Mouse (Mus musculus): Measurements from ENCODE around the gene Gnb2. TPM values are rescaled to one million over a fixed set of nuclear protein-coding genes. Genes with fewer than 3 reads are reported as not detected.

Gnb2 gene
- total and polyA plus RNA-seq, 3 experiments: 255 to 571 (median 302) TPM

DNA sequence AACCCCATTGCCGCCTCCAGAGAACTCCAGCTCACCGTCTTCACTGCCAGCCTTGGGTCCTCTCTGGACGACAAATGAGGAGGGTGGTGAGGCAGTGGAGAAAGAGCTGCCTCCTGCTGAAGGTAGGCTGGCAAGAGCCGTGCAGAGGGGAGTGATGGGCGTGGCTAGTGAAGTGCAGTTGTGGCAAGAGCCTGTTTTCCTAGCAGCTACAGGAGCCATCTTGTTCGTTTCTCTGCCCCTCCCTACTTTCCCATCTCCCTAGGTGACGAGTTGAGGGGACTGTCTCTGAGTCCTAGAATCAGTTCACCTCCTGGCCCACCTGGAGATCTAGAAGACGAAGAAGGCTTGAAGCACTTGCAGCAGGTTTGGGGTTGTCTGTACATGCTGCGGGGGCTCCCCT lies 11.4 kb downstream of the Gnb2 start:
- no peak overlapping the region for H3K4me3 ChIP-seq (ENCODE audit: low read depth, low read length)
- TF ChIP-seq POLR2AphosphoS5 (IDR thresholded peaks at IDR 0.05; ENCODE audit: insufficient replicate concordance, low read depth, low read length) (no peak), CTCF (IDR thresholded peaks at IDR 0.05; ENCODE audit: low read depth, low read length) (no peak), TAL1 (conservative IDR thresholded peaks at IDR 0.05; ENCODE audit: low read depth, low read length) (no peak), GATA1 (IDR thresholded peaks at IDR 0.05; ENCODE audit: borderline replicate concordance, low read length) (no peak), GATA2 (IDR thresholded peaks at IDR 0.05; ENCODE audit: borderline replicate concordance, low read depth, low read length) (no peak)
- peaks cover 99% of the 10 kb centered on the region for H3K36me3 ChIP-seq (replicated peaks)
- no peaks in the 10 kb centered on the region for H3K27me3 ChIP-seq (ENCODE audit: insufficient read depth, low read length)
- no peaks in the 10 kb centered on the region for H3K9me3 ChIP-seq (replicated peaks)
- ATAC-seq (ENCODE audit: extremely low read depth, insufficient number of reproducible peaks, low FRiP score, poor library complexity, severe bottlenecking) (no peak), DNase-seq (ENCODE audit: low spot score) (no peak)
- peaks cover 91% of the 10 kb centered on the region for H3K4me1 ChIP-seq (ENCODE audit: insufficient read depth, low read depth, low read length)

DNA sequence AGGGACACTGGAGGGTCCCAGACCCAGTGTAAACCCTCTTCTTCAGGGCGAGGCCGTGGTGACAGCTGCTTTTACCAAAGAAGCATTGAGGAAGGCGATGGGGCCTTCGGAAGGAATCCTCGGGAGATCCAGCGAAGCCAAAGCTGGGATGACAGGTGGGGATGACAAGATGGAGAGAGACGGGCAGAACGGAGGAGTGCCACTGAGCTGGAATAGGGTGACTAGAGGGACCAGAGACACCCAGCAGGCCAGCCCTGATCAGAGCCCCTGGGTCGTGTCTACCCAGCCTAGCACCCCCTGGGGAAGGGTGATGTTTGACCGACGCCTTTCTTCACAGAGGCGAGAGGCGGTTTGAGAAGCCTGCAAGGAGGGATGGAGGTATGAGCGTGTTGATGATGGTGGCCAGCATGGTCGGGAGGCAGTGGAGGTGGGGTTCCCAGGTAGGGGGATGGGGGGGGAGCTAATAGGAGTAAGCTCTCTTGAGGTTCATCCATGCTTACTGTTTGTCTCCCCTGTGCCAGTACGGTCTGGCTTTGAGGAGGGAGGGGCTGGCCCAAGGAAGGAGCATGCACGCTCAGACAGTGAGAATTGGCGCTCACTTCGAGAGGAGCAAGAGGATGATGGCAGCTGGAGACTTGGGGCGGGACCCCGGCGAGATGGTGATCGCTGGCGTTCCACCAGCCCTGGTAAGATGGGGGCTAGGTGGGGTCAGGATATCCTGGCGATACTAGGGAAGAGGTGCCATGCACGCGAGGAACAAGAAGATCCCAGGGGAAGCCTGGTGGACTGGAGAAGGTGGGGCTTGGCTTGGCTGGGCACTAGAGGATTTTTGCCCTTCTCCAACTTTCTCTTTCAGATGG lies 13.4 kb downstream of the Gnb2 start:
- ATAC-seq (ENCODE audit: extremely low read depth, insufficient number of reproducible peaks, low FRiP score, poor library complexity, severe bottlenecking) (no peak), DNase-seq (ENCODE audit: low spot score) (no peak)
- TF ChIP-seq TAL1 (conservative IDR thresholded peaks at IDR 0.05; ENCODE audit: low read depth, low read length) (no peak), GATA1 (IDR thresholded peaks at IDR 0.05; ENCODE audit: borderline replicate concordance, low read length) (no peak), POLR2AphosphoS5 (IDR thresholded peaks at IDR 0.05; ENCODE audit: insufficient replicate concordance, low read depth, low read length) (no peak), CTCF (IDR thresholded peaks at IDR 0.05; ENCODE audit: low read depth, low read length) (no peak), GATA2 (IDR thresholded peaks at IDR 0.05; ENCODE audit: borderline replicate concordance, low read depth, low read length) (no peak)
- Histone ChIP-seq H3K9me3 (replicated peaks) (no peaks in the 10 kb centered on the region), H3K36me3 (replicated peaks) (peaks cover 100% of the 10 kb centered on the region), H3K4me1 (ENCODE audit: insufficient read depth, low read depth, low read length) (peaks cover 88% of the 10 kb centered on the region), H3K4me3 (ENCODE audit: low read depth, low read length) (no peak overlapping the region), H3K27me3 (ENCODE audit: insufficient read depth, low read length) (no peaks in the 10 kb centered on the region)

DNA sequence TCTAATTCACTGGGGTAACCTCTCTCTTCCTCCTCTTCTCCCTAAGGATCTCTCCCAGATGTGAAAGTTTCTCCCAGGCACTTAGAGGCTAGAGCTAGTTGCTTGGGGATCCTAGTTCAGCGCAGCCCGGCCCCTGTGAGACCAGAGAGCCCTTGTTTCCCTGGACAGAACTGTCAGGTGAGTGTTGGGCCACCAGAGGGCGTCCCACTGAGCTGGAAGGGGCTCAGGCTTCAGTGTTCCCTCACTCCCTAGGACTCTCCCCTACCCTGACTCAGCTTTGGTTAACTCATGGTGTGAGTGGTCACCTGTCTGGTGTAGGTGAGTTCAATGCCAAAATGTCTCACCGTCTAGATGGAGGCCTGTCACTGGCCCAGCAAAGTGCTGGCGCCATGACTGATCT lies 14.9 kb downstream of the Gnb2 start, which contains the start of gene Gigyf1:
Gene Gigyf1, plus strand, starts transcription at position 113 of the 400 bp plus-strand sequence.
- ATAC-seq (ENCODE audit: extremely low read depth, insufficient number of reproducible peaks, low FRiP score, poor library complexity, severe bottlenecking): no peak
- Histone ChIP-seq H3K4me1 (ENCODE audit: insufficient read depth, low read depth, low read length) (peaks cover 88% of the 10 kb centered on the region), H3K4me3 (ENCODE audit: low read depth, low read length) (no peak within 1 kb of the TSS), H3K36me3 (replicated peaks) (peaks cover 100% of the 10 kb centered on the region), H3K27me3 (ENCODE audit: insufficient read depth, low read length) (no peaks in the 10 kb centered on the region), H3K9me3 (replicated peaks) (no peaks in the 10 kb centered on the region)
- no peak for TF ChIP-seq GATA1 (IDR thresholded peaks at IDR 0.05; ENCODE audit: borderline replicate concordance, low read length)
- TF ChIP-seq CTCF (IDR thresholded peaks at IDR 0.05; ENCODE audit: low read depth, low read length): peak; percentile 46; the same call in 1 of the 2 replicates
- no peak for DNase-seq (ENCODE audit: low spot score)

DNA sequence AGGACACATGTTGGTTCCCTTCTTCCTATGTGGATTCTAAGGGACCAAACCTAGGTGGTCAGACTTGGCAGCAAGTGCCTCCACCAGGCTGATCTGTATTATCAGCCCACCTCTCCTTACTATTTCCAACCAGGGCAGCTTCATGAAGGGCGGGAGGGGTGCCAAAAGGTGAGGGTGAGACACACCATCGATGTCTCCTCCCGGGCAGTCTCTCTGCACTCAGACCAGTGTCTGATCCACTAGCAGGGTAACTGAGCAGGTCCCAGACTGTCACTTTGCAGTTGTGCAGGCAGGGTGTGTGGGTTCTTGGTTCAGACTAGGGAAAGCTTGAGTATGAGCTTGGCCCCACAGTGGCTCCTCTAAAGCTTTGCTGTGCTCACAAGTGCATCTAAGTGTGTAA lies 18.5 kb downstream of the Gnb2 start:
- ATAC-seq (ENCODE audit: extremely low read depth, insufficient number of reproducible peaks, low FRiP score, poor library complexity, severe bottlenecking): no peak
- Histone ChIP-seq H3K4me3 (ENCODE audit: low read depth, low read length) (no peak overlapping the region), H3K36me3 (replicated peaks) (peaks cover 84% of the 10 kb centered on the region), H3K27me3 (ENCODE audit: insufficient read depth, low read length) (no peaks in the 10 kb centered on the region), H3K4me1 (ENCODE audit: insufficient read depth, low read depth, low read length) (peaks cover 81% of the 10 kb centered on the region), H3K9me3 (replicated peaks) (no peaks in the 10 kb centered on the region)
- TF ChIP-seq TAL1 (conservative IDR thresholded peaks at IDR 0.05; ENCODE audit: low read depth, low read length) (no peak), GATA1 (IDR thresholded peaks at IDR 0.05; ENCODE audit: borderline replicate concordance, low read length) (no peak), CTCF (IDR thresholded peaks at IDR 0.05; ENCODE audit: low read depth, low read length) (no peak), POLR2AphosphoS5 (IDR thresholded peaks at IDR 0.05; ENCODE audit: insufficient replicate concordance, low read depth, low read length) (no peak), GATA2 (IDR thresholded peaks at IDR 0.05; ENCODE audit: borderline replicate concordance, low read depth, low read length) (no peak)
- DNase-seq (ENCODE audit: low spot score): no peak

DNA sequence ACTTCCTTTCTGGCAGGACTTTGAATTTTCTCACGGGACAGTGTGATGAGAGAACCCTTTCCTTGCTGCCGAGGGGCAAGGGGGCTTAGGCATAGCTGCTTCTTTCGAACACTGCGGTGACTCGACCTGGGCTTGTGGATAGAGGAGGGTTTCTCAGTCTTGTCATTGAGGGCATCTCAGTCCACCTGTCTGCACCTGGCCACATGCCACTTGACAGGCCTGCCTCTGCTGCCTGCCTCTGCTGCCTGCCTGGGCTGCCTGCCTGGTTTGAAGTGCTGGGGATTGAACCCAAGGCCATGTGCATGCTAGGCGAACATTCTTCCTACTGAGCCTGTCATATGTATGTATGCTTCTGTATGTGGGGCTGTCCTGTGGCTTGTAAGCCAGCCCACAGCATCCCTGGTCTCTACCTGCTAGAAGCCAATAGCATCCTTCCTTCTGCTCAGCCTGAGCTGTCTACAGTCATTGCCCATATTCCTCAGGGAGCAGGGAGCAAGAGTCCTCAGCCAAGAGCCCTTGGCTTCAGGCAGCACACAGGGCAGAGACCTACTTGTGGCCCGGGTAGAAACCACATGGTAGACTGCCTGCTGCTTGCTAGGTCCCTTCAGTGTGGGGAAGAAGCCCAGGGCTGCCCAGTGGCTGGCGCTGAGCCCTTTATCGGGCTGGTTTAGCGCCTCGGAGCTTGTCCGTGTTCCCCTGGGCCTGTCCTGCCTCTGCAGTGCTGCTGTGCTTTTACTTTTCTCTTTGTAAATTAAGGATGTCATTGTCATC lies 19.2 kb downstream of the Gnb2 start:
- Histone ChIP-seq H3K9me3 (replicated peaks) (no peaks in the 10 kb centered on the region), H3K27me3 (ENCODE audit: insufficient read depth, low read length) (no peaks in the 10 kb centered on the region), H3K4me1 (ENCODE audit: insufficient read depth, low read depth, low read length) (peaks cover 84% of the 10 kb centered on the region), H3K4me3 (ENCODE audit: low read depth, low read length) (peak overlapping the region; percentile 5; the same call in 1 of the 2 replicates), H3K36me3 (replicated peaks) (peaks cover 77% of the 10 kb centered on the region)
- ATAC-seq (ENCODE audit: extremely low read depth, insufficient number of reproducible peaks, low FRiP score, poor library complexity, severe bottlenecking): no peak
- DNase-seq (ENCODE audit: low spot score): no peak
- TF ChIP-seq GATA2 (IDR thresholded peaks at IDR 0.05; ENCODE audit: borderline replicate concordance, low read depth, low read length): no peak
- no peak for TF ChIP-seq GATA1 (IDR thresholded peaks at IDR 0.05; ENCODE audit: borderline replicate concordance, low read length)
- no peak for TF ChIP-seq CTCF (IDR thresholded peaks at IDR 0.05; ENCODE audit: low read depth, low read length)
- TF ChIP-seq POLR2AphosphoS5 (IDR thresholded peaks at IDR 0.05; ENCODE audit: insufficient replicate concordance, low read depth, low read length): no peak
- TF ChIP-seq TAL1 (conservative IDR thresholded peaks at IDR 0.05; ENCODE audit: low read depth, low read length): no peak

Measured in G1E (cell line).